Mouse (Mus musculus) midbrain, embryonic 12.5 days (tissue): ENCODE data around the gene Nipal4. TPM values are rescaled to one million over a fixed set of nuclear protein-coding genes. Genes with fewer than 3 reads are reported as not detected.
"Not testable (repeated sequence)": the region's sequence is repeated elsewhere in the genome, so short reads cannot be mapped to it uniquely, and the experiment has no call there.

Source experiments
- ATAC-seq: fragments of 200-750 bp; cut with Nextera tagmentation; 2 replicates; pipeline ENCODE4 v1.8.0; 2017; ENCODE audit warnings: low read depth, moderate TSS enrichment, moderate library complexity; ENCODE audit not compliant: low FRiP score
- H3K27ac ChIP-seq: fragments of 300-500 bp; sonication (generic); replicated peaks from 2 replicates; pipeline ENCODE4 v1.5.1; 2016; ENCODE audit warnings: mild to moderate bottlenecking
- H3K27me3 ChIP-seq: fragments of 300-500 bp; sonication (generic); 2 replicates; pipeline ENCODE4 v1.6.1; 2016; ENCODE audit warnings: mild to moderate bottlenecking
- H3K36me3 ChIP-seq: fragments of 300-500 bp; sonication (generic); 2 replicates; pipeline ENCODE4 v1.6.1; 2016
- H3K4me1 ChIP-seq: fragments of 300-500 bp; sonication (generic); 2 replicates; pipeline ENCODE4 v1.6.1; 2016
- H3K4me2 ChIP-seq: fragments of 300-500 bp; sonication (generic); replicated peaks from 2 replicates; pipeline ENCODE4 v1.6.1; 2016; ENCODE audit warnings: mild to moderate bottlenecking, moderate library complexity
- H3K4me3 ChIP-seq: fragments of 300-500 bp; sonication (generic); 2 replicates; pipeline ENCODE4 v1.5.1; 2016; ENCODE audit warnings: mild to moderate bottlenecking
- H3K9ac ChIP-seq: fragments of 300-500 bp; sonication (generic); replicated peaks from 2 replicates; pipeline ENCODE4 v1.6.1; 2016; ENCODE audit warnings: mild to moderate bottlenecking, moderate library complexity
- H3K9me3 ChIP-seq: fragments of 300-500 bp; sonication (generic); 2 replicates; pipeline ENCODE4 v1.6.1; 2016; ENCODE audit warnings: mild to moderate bottlenecking
- WGBS: fragments of 180-500 bp; shearing (Covaris S2); methylation state at CpG from one replicate; pipeline ENCODE4 v1.1.7; 2016; 5-methylcytosine and 5-hydroxymethylcytosine counted together
- polyA plus RNA-seq: library from polyadenylated mRNA; unstranded; fragments of >200 nt; fragmentation: Nextera tagmentation; extraction: Ambion mirVana; gene quantifications from 2 replicates; pipeline ENCODE4 v1.2.1, GENCODE M21; 2016

Nipal4 gene
- polyA plus RNA-seq, 1 experiment from 2014 or later = 1.4 TPM

DNA sequence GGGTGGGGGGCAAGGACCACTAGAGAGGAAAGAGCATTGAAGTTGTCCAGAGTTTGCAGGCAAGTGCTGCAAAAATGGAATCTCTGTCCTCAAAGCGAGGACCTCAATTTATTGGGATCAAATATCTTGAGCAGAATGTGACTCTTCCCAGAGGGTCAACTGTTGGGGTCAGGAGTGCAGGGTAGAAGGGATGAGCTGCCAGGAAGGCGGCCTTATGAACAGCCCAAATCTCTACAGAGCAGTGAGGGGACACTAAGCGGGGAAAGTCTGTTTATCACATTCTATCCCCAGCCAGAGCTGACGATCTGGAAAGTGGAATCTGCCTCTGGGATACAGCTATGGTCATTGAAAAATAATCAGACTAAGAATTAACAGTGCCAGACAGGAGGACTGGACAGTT is 27.9 kb upstream of the Nipal4 start:
- no peak for ATAC-seq
- H3K36me3 ChIP-seq = peaks cover 47% of the 10 kb centered on the region
- 81% methylated on average over 4 of the region's 4 CpGs for WGBS

DNA sequence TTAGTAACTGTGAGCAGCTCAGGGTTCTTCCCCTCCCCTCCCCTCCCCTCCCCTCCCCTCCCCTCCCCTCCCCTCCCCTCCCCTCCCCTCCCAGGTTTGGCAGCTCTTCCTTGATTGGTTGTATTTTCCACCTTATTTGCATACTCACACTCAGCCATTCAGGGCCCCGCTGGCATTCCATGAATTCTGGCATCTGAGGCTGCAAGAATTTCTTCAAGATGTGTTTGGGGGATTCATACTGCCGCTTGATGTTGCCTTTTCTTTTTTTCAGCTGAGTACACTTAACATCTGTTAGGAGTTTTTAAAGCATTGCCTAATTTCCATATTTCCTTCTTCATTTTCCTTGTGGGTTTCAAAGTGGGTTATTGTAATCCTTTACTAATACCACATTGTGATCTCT is 22.0 kb upstream of the Nipal4 start:
- no peaks in the 10 kb centered on the region for H3K4me1 ChIP-seq
- H3K9ac ChIP-seq = no peak overlapping the region
- H3K27ac ChIP-seq = no peak overlapping the region
- peaks cover 3% of the 10 kb centered on the region; the same call in 1 of the 2 replicates for H3K36me3 ChIP-seq
- no peak overlapping the region for H3K4me3 ChIP-seq
- no peaks in the 10 kb centered on the region for H3K9me3 ChIP-seq
- no peak for ATAC-seq
- no peaks in the 10 kb centered on the region for H3K27me3 ChIP-seq
- no peak overlapping the region for H3K4me2 ChIP-seq
- WGBS = 88% methylated on average over 2 of the region's 2 CpGs

More for the DNA sequence above, 27.9 kb upstream of the Nipal4 start:
- H3K9me3 ChIP-seq = no peaks in the 10 kb centered on the region
- H3K4me3 ChIP-seq = no peak overlapping the region
- no peaks in the 10 kb centered on the region for H3K4me1 ChIP-seq
- no peaks in the 10 kb centered on the region for H3K27me3 ChIP-seq
- H3K27ac ChIP-seq = no peak overlapping the region
- no peak overlapping the region for H3K4me2 ChIP-seq
- H3K9ac ChIP-seq = no peak overlapping the region

DNA sequence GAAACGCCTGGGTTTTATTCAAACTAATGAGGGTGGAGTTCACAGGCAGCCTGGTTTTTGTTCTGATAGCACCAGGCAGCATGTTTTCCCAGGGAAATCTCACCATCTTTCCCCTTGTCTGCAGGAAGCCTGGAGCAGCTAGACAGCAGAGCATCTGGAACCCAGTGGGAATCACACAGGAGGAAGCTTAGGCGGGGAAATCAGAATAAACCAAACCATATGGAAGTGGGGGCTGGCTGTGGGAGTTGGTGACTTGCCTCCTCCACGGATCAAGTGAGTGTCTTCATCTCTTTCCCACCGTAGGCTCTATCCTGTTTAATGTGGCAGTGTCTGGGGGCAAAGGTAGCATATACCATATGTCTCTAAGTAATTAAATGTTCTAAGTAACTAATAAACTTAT is 19.2 kb upstream of the Nipal4 start:
- 46% methylated on average over 4 of the region's 4 CpGs for WGBS
- Histone ChIP-seq H3K9me3 (no peaks in the 10 kb centered on the region), H3K4me1 (no peaks in the 10 kb centered on the region), H3K4me2 (no peak overlapping the region), H3K36me3 (no peaks in the 10 kb centered on the region), H3K9ac (no peak overlapping the region), H3K27ac (no peak overlapping the region), H3K27me3 (no peaks in the 10 kb centered on the region), H3K4me3 (no peak overlapping the region)
- ATAC-seq = no peak

DNA sequence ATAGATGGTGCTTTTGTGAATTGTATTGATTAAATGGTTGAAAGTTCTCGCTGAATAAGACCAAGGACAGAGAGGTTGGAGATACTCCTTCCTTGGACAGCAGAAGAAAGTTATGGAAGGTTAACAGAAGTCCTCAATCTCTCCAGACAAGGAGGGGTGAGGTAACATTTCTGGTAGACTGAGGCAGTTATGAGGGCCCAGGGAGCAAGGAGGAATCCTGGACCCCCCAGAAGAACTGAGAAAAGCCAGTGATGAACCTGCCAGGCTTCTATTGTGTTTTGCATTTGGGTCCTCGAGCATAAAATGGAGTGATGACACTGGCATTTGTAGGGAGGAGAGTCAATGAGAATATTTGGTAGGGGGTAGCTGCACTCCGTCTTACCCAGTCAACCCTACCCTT is 18.6 kb upstream of the Nipal4 start:
- no peak overlapping the region for H3K4me3 ChIP-seq
- no peaks in the 10 kb centered on the region for H3K4me1 ChIP-seq
- ATAC-seq = no peak
- no peaks in the 10 kb centered on the region for H3K36me3 ChIP-seq
- no peak overlapping the region for H3K9ac ChIP-seq
- no peaks in the 10 kb centered on the region for H3K9me3 ChIP-seq
- no peak overlapping the region for H3K4me2 ChIP-seq
- no peak overlapping the region for H3K27ac ChIP-seq
- H3K27me3 ChIP-seq = no peaks in the 10 kb centered on the region
- 84% methylated on average over 3 of the region's 3 CpGs for WGBS

DNA sequence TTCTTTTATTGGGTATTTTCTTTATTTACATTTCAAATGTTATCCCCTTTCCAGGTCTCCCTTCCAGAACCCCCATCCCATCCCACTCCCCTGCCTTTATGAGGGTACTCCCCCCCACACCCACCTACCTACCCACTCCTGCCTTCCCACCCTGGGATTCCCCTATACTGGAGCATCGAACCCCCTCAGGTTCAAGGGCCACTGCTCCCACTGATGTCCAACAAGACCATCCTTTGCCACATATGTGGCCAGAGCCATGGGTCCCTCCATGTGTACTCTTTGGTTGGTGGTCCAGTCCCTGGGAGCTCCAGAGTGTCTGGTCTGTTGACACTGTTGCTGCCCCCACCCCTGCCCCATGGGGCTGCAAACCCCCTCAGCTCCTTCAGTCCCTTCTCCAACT is 15.7 kb upstream of the Nipal4 start:
- not testable (repeated sequence) for H3K4me1 ChIP-seq, ATAC-seq, H3K27ac ChIP-seq, H3K27me3 ChIP-seq, H3K4me3 ChIP-seq, H3K36me3 ChIP-seq, H3K9me3 ChIP-seq, H3K4me2 ChIP-seq, H3K9ac ChIP-seq
- WGBS = 91% methylated on average over 1 of the region's 1 CpGs

DNA sequence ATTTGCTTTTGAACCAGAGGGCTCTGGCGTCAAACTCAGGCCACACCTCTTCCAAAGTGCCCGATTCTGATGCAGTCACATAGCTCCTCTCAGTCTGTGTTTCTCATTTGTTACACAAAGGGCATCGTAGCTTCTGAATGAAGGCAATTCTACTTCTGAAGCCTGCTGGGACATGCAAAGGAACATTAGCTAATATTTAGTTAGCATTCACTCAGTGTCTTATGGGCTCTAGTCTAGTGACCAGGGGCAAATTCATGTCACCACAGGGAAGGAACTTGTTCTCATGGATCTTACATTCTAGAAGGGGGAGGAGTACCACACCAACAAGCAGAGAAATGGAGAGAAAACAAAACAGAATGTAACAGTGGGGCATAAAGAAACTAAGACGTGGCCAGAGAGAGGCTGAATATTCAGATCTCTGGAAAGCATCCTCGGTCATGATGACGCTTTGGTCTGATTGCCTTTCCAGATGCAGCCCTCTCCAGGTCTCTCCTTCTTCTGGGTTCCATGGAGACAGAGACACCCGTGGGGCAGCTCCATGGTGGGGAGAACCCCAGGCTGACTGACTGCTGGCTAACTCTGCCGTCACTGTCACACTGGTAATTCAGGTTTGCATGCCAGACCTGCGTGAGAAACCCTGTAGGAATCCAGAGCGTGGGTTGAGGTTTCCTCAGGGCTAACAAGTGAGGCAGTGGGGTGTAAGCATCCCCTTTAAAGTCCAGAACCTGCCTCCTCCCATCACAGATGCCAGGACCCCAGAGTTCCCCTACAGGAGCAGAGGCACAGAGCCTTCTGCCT is 11.1 kb upstream of the Nipal4 start:
- 76% methylated on average over 10 of the region's 10 CpGs for WGBS
- ATAC-seq = no peak
- no peak overlapping the region for H3K4me2 ChIP-seq

DNA sequence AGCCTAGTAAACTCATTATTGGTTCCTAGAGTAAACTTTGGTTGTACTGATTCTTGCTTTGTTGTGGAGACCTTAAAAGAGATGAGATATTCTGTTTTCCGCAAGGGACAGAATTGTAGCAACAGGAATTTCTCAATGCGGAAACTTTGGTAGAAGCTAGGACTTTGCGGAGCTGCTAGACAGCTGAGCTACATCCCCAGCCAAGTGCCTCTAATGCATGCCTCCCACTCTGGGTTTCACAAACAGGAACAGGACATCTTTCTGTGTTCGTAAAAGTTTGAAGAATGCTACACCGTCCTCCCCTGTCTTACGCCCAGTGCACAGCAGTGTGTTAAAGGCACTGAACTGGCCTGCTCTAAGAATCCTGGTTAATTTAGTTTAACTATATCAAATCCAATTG is 9.8 kb upstream of the Nipal4 start:
- H3K4me2 ChIP-seq = no peak overlapping the region
- no peaks in the 10 kb centered on the region for H3K4me1 ChIP-seq
- H3K9ac ChIP-seq = no peak overlapping the region
- H3K36me3 ChIP-seq = no peaks in the 10 kb centered on the region
- H3K4me3 ChIP-seq = no peak overlapping the region
- ATAC-seq = no peak
- H3K9me3 ChIP-seq = no peaks in the 10 kb centered on the region
- WGBS = 95% methylated on average over 6 of the region's 6 CpGs
- no peak overlapping the region for H3K27ac ChIP-seq
- H3K27me3 ChIP-seq = no peaks in the 10 kb centered on the region

More for the DNA sequence above, 11.1 kb upstream of the Nipal4 start:
- Histone ChIP-seq H3K27me3 (no peaks in the 10 kb centered on the region), H3K36me3 (no peaks in the 10 kb centered on the region), H3K27ac (no peak overlapping the region), H3K4me1 (no peaks in the 10 kb centered on the region), H3K9ac (no peak overlapping the region), H3K9me3 (no peaks in the 10 kb centered on the region), H3K4me3 (no peak overlapping the region)

DNA sequence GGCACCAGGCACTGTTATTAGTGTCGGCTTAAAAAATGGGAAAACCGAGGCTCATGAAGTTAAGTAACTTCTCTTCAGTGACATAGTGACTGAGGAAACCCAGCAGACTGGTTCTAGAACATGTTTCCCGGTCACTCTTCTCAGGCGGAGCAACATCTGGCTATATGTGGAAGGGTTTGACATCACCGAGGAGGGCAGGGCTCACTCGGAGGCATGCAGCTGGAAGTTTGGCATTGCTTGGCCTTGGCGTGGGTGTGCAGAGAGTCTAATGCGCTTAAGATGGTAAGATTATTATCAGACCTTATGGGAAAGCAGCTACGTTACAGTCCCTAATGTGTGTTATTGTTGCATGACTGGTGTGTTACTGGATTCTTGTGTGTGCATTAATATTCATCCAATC is 5.8 kb upstream of the Nipal4 start:
- H3K9me3 ChIP-seq = no peaks in the 10 kb centered on the region
- H3K4me3 ChIP-seq = no peak overlapping the region
- no peak overlapping the region for H3K27ac ChIP-seq
- no peaks in the 10 kb centered on the region for H3K36me3 ChIP-seq
- no peak overlapping the region for H3K9ac ChIP-seq
- ATAC-seq = no peak
- no peaks in the 10 kb centered on the region for H3K27me3 ChIP-seq
- no peak overlapping the region for H3K4me2 ChIP-seq
- H3K4me1 ChIP-seq = peaks cover 4% of the 10 kb centered on the region; the same call in 1 of the 2 replicates
- 94% methylated on average over 9 of the region's 9 CpGs for WGBS

DNA sequence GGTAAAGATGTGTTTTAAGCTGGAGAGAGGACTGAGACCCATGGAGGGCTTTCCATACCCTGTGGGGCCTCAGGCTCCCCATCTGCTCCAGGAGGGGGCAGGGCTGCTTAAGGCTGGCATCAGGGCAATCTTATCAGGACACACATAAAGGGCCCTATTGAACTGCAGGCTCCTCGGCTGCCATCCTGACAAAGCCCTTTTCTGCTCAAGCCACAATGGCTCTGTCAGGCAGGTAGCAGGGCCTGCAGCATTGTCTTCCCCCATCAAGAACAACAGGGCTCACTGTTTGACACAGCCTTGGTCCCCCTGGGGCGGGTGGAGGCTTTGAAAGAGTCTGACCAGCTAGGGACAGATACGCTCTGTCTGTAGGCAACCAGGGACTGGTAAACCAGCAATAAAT is 3.6 kb upstream of the Nipal4 start:
- no peak overlapping the region for H3K9ac ChIP-seq
- peaks cover 16% of the 10 kb centered on the region for H3K27me3 ChIP-seq
- H3K27ac ChIP-seq = no peak overlapping the region
- WGBS = 42% methylated on average over 3 of the region's 3 CpGs
- no peak overlapping the region for H3K4me3 ChIP-seq
- H3K4me2 ChIP-seq = no peak overlapping the region
- no peaks in the 10 kb centered on the region for H3K36me3 ChIP-seq
- no peaks in the 10 kb centered on the region for H3K9me3 ChIP-seq
- no peak for ATAC-seq
- peaks cover 12% of the 10 kb centered on the region for H3K4me1 ChIP-seq

DNA sequence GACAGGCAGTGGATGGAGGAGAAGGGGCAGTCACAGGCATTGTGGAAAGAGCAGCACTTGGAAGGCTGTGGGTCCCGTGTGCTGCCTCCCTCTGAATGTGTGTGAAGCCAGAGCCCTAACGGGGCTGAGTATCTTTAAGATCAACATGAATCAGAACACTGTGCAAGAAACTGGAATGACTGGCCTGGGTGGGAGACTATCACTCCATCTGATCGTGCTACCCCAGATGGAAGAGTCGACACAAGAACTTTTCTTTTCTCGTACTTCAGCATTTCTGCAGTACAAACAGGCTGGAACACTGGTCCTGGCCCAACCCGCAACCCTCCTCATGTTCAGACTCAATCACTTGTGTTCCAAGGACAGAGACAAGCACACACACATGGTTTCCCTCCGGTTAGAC is 2.2 kb upstream of the Nipal4 start:
- Histone ChIP-seq H3K27ac (no peak overlapping the region), H3K4me1 (peaks cover 12% of the 10 kb centered on the region), H3K4me2 (no peak overlapping the region), H3K9ac (no peak overlapping the region), H3K4me3 (no peak overlapping the region), H3K9me3 (no peaks in the 10 kb centered on the region), H3K36me3 (no peaks in the 10 kb centered on the region), H3K27me3 (peaks cover 22% of the 10 kb centered on the region)
- 92% methylated on average over 7 of the region's 7 CpGs for WGBS
- ATAC-seq = no peak

DNA sequence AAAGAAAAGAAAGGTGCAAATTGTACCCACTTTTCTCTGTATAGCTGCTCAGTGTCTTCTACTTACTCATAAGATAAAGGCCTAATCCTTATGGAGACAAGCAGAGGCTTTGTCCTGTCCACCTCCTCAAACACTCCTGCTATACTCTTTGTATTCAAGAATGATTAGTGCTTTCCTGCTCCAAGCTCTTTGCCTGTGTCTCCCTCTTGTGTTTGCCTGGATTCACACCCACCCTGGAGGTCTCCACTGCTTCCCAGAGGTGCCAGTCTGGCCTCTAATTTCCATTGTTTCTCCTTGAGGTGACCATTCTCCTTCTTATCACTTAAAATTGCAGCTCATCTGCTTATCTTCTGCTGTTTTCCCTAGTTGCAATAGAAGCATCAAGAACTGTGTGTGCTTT is 8.8 kb downstream of the Nipal4 start:
- H3K27me3 ChIP-seq = no peaks in the 10 kb centered on the region
- no peak overlapping the region for H3K27ac ChIP-seq
- no peaks in the 10 kb centered on the region for H3K4me1 ChIP-seq
- ATAC-seq = no peak
- no peak overlapping the region for H3K4me2 ChIP-seq
- H3K9ac ChIP-seq = no peak overlapping the region
- H3K4me3 ChIP-seq = no peak overlapping the region
- no peaks in the 10 kb centered on the region for H3K36me3 ChIP-seq
- H3K9me3 ChIP-seq = no peaks in the 10 kb centered on the region

DNA sequence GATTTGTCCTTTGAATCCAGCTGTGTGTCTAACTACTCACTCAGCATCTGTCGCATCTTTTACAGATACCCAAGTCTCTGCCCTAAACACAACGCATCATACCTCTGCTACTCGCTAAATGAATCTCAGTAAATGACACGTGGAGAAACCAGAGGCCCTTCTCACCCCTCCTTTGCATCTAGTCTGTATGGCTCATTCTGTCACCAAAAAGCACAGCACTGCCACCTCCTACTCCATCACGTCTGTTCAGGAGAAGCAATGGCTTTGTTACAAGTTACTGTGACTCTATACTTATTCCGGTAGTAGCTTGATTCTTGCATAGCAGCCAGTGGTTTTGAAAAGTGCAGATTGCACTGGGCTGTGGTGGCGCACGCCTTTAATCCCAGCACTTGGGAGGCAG is 9.4 kb downstream of the Nipal4 start:
- Histone ChIP-seq H3K4me3 (no peak overlapping the region), H3K9ac (no peak overlapping the region), H3K27me3 (no peaks in the 10 kb centered on the region), H3K27ac (no peak overlapping the region), H3K9me3 (no peaks in the 10 kb centered on the region), H3K36me3 (no peaks in the 10 kb centered on the region), H3K4me2 (no peak overlapping the region), H3K4me1 (no peaks in the 10 kb centered on the region)
- 89% methylated on average over 8 of the region's 8 CpGs for WGBS
- no peak for ATAC-seq

DNA sequence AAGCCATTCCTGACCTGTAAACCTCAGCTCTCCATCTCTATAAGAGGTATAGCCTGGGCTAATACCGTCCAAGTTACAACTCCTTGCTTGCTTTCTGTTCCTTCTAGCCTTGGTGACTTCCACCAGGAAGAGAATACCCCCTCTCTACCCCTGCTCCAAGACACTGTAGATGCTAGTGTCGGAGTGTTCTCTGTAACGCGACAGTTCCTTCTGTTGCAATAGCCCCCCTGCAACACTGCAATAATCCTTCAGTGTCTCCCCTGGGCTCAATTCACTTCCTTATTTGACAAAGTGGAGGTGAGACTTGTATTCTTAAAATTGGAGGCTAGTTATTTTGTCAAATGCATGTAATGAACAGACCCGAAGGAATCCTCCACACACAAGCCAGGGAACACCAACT is 19.7 kb downstream of the Nipal4 start:
- ATAC-seq = no peak

More for the DNA sequence above, 19.7 kb downstream of the Nipal4 start:
- Histone ChIP-seq H3K9me3 (no peaks in the 10 kb centered on the region), H3K27ac (no peak overlapping the region), H3K4me3 (no peak overlapping the region), H3K9ac (no peak overlapping the region), H3K4me1 (no peaks in the 10 kb centered on the region), H3K4me2 (no peak overlapping the region), H3K36me3 (peaks cover 22% of the 10 kb centered on the region), H3K27me3 (no peaks in the 10 kb centered on the region)
- 93% methylated on average over 5 of the region's 5 CpGs for WGBS
